Mouse (Mus musculus) MEL (cell line): ENCODE measurements at regions not wholly inside any gene's neighbourhood (a gene's known extent, or its start where the extent isn't known, plus 50 kb on each side); places are given as distances from the start of the nearest gene placed in this dataset.

Experiments used
- BHLHE40 ChIP-seq: IDR thresholded peaks from 2 replicates; pipeline ENCODE4 v1.6.1; 2012; ENCODE audit warnings: low read depth, mild to moderate bottlenecking, inconsistent platforms, low read length, improper control_type of control experiment, borderline replicate concordance
- CHD2 ChIP-seq: IDR thresholded peaks from 2 replicates; pipeline ENCODE4 v1.6.1; 2011; ENCODE audit warnings: low read length, improper control_type of control experiment
- CTCF ChIP-seq, 3 experiments: IDR thresholded peaks in 2 of 3; conservative IDR thresholded peaks in 1 of 3; 2 replicates each; pipeline ENCODE4 v1.5.1; 2011 to 2012; ENCODE audit warnings: low read length in 3 of 3, low read depth in 2 of 3, mild to moderate bottlenecking in 2 of 3, improper control_type of control experiment in 1 of 3, inconsistent platforms in 1 of 3, mixed read lengths in 1 of 3, moderate library complexity in 1 of 3; ENCODE audit not compliant: control insufficient read depth in 1 of 3, insufficient read depth in 1 of 3, poor library complexity in 1 of 3, severe bottlenecking in 1 of 3
- HCFC1 ChIP-seq: IDR thresholded peaks from 2 replicates; pipeline ENCODE4 v1.6.1; 2012; ENCODE audit warnings: low read depth, mild to moderate bottlenecking, inconsistent platforms, low read length, improper control_type of control experiment, moderate library complexity
- JUND ChIP-seq: IDR thresholded peaks from 2 replicates; pipeline ENCODE4 v1.6.1; 2011; ENCODE audit warnings: low read depth, mild to moderate bottlenecking, improper control_type of control experiment, low read length
- MAFK ChIP-seq: IDR thresholded peaks from 2 replicates; pipeline ENCODE4 v1.6.1; 2011; ENCODE audit warnings: low read depth, mild to moderate bottlenecking, low read length, improper control_type of control experiment, borderline replicate concordance
- MYB ChIP-seq: IDR thresholded peaks from 2 replicates; pipeline ENCODE4 v1.6.1; 2011; ENCODE audit warnings: mild to moderate bottlenecking, low read depth, low read length, improper control_type of control experiment
- NELFE ChIP-seq: IDR thresholded peaks from 2 replicates; pipeline ENCODE4 v1.6.1; 2011; ENCODE audit warnings: low read depth, low read length, improper control_type of control experiment
- POLR2A ChIP-seq, 2 experiments: IDR thresholded peaks; 2 replicates each; pipeline ENCODE4 v1.6.1; 2011 to 2012; ENCODE audit warnings: low read length in 2 of 2, mild to moderate bottlenecking in 2 of 2, control low read depth in 1 of 2, improper control_type of control experiment in 1 of 2, low read depth in 1 of 2, moderate library complexity in 1 of 2; ENCODE audit not compliant: control insufficient read depth in 1 of 2, insufficient read depth in 1 of 2, poor library complexity in 1 of 2
- RAD21 ChIP-seq: IDR thresholded peaks from 2 replicates; pipeline ENCODE4 v1.6.1; 2011; ENCODE audit warnings: mild to moderate bottlenecking, low read depth, low read length, improper control_type of control experiment
- SMC3 ChIP-seq: IDR thresholded peaks from 2 replicates; pipeline ENCODE4 v1.6.1; 2011; ENCODE audit warnings: low read depth, low read length, improper control_type of control experiment
- TAL1 ChIP-seq: IDR thresholded peaks from 2 replicates; pipeline ENCODE4 v1.6.1; 2012; ENCODE audit warnings: mild to moderate bottlenecking, inconsistent platforms, low read length, moderate library complexity, mixed read lengths
- ZMIZ1 ChIP-seq: IDR thresholded peaks from 2 replicates; pipeline ENCODE4 v1.6.1; 2012; ENCODE audit warnings: low read depth, mild to moderate bottlenecking, inconsistent platforms, low read length, improper control_type of control experiment, moderate library complexity
- ZNF384 ChIP-seq: IDR thresholded peaks from 2 replicates; pipeline ENCODE4 v1.6.1; 2012; ENCODE audit warnings: low read depth, mild to moderate bottlenecking, inconsistent platforms, low read length, improper control_type of control experiment

GRCm38 (mm10) chr3:48068628-48069027 lies 1620.6 kb upstream of the Pabpc4l start:
- TF ChIP-seq CTCF (IDR thresholded peaks at IDR 0.05 in 2 of 3, conservative IDR thresholded peaks at IDR 0.05 in 1 of 3; ENCODE audit: control insufficient read depth in 1 of 3, insufficient read depth in 1 of 3, low read depth in 2 of 3, low read length in 3 of 3, poor library complexity in 1 of 3, severe bottlenecking in 1 of 3) (no peak), RAD21 (no peak), ZNF384 (no peak), TAL1 (no peak), MAFK (no peak), MYB (no peak), JUND (no peak), POLR2A (IDR thresholded peaks at IDR 0.05; ENCODE audit: control insufficient read depth in 1 of 2, insufficient read depth in 1 of 2, low read depth in 1 of 2, low read length in 2 of 2, poor library complexity in 1 of 2) (no peak), NELFE (no peak), CHD2 (no peak), ZMIZ1 (no peak), SMC3 (no peak), BHLHE40 (no peak), HCFC1 (no peak)
